Mouse (Mus musculus): ENCODE data around the gene Bcar3.

Gene Bcar3

DNA sequence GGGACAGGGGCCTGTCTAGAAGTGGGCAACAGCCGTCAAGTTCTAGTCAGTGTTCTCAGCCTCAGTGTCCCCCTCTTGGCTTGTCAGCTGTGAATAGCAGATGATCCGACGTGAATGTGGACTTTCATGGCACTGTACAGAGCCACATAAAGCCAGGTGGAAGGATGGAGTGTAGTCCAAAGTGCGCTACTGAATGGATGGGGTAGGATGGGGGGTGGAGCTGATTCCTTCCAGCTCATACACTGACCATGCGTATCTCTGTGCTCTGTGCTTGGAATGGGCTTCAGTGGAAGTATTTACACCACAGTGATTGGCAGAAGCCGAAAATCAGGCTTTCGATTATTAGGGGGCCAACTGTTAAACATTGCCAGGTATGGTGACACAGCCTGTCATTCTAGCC, 45.0 kb downstream of the Bcar3 start:
- no peak for DNase-seq

- no peak for DNase-seq
These were observed 46.5 kb downstream of the Bcar3 start for GRCm38 (mm10) chr3:122340135-122341068.

DNA sequence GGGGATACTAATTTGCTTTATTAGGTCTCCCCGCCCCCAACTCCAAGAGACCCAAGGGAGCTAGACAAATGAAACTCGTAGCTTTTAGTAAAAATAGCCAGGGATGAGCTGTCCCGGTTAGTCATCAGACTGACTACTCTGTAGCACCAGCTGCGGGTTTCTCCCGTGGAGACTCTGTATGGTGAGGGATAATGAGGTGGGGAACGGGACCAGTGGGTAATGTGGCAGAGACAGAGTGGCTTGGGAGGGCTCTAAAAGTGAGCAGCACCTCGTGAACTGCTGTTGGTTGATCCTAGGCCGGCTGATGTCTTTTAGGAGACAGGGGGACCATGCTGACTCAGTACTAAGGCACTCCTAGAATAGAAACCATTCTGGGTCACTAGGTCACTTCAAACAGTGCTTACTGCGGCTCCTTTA, 49.5 kb downstream of the Bcar3 start:
- no peak for DNase-seq

DNA sequence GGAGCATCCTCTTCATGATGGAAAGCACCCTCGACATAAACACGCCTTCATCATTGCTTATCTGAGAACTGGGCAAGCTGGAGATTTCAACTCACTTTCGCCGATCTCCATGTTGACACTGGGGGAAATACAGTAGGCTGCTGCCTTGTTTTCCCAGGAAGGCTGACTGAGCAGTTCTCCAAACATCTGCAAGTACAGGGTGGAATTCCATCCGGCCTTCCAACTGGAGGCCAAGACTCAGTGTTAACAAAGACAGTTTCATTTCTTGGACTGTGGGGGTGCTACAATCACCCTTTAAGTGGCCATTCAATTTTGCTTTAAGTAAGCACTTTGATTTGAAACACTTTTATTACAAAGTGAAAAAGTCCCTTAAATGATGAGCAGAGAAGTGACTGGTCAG, 50.4 kb downstream of the Bcar3 start:
- no peak for DNase-seq

DNA sequence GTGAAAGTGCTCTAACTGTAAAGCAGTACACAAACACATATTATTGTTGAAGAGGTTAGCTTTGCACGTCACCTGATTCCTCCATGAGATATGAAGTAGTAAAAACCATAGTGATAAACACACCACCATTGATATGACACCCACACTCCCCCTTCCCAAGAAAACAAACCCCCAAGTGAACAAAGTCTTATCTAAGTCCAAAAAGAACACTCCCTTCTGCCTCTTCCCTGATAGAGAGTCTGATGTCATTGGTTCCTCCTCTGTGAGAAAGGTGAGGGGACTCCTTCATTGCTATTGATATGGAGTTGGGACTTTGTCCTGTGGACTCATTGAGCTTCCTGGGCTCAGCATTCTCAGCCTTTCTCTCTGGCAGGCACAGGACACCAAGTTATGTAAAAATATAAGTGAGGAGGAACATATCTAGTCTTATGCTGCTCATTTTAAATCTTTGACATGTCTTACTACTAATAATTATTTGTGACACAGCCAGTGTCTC, 52.1 kb downstream of the Bcar3 start:
- no peak for DNase-seq

DNA sequence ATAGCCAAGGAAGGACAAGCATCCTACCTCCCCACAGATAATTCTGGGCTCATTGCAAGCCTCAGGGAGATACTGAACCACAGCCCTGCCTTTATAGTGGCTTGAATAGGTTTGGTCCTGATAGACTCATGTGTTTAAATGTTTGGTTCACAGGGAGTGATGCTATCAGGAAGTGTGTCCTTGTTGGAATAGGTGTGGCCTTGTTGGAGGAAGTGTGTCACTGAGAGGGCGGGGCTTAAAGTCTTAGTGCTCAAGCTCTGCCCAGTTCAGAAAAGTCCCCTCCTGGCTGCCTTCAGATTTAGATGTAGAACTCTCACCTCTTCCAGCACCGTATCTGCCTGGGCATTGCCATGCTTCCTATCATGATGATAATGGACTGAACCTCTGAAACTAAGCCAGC, 52.7 kb downstream of the Bcar3 start:
- DNase-seq, result no peak

DNA sequence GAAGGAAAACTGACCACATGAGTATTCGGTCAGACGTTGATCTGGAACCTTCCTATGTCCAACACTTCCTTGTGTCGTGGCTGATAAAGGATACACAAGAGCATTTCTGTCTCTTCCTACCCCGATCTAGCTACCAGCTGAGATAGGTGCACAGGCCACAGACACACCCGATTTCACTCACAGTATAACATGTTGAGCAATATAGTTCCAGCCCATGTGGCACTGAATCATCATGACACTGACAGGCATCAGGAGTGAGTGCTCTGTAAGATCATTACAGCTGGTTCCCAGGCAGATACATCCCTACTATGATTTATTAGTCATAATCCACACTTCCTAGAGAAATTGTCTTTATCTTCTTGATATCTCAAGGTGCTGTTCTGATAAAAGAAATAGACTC, 54.7 kb downstream of the Bcar3 start:
- no peak for DNase-seq

GRCm38 (mm10) chr3:122352801-122353200, 58.9 kb downstream of the Bcar3 start:
- no peak for DNase-seq

DNA sequence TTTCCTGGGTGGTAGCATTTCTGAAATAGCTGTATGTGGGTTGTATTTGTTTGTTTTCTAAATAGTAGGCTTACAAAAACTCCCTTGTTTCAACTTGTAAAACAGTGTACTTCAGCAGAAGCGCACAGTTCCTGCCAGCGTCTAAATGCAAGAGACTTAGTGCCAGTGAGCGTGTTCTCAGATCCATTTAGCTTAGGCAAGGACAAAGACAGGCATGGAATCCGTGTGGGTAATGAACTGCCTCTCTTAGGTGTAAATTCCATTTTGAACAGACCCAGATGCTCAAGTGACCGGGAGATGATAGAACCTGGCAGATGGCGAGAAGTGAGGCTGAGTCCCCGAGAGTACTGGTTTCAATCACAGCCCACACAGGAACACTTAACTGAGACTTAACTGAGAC, 65.5 kb downstream of the Bcar3 start:
- DNase-seq, result no peak

DNA sequence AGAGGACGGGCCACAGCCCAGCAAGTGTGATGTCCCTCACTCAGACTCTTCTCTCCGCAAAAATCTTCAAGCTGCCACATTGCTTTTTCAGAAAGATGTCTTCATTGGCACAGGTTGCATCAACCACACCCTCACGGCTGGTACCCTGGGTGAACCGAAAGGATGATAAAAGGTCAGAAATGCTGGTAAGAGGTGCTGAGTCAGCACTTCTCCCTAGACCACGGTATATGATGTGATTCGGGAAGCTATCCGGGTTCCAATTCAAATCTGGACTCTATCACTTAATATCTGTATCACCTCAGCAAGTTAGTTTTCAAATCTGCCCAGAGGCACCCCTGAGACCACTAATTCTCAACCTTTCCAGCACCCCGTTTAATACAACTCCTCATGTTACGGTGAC, 66.0 kb downstream of the Bcar3 start:
- DNase-seq, result no peak

DNA sequence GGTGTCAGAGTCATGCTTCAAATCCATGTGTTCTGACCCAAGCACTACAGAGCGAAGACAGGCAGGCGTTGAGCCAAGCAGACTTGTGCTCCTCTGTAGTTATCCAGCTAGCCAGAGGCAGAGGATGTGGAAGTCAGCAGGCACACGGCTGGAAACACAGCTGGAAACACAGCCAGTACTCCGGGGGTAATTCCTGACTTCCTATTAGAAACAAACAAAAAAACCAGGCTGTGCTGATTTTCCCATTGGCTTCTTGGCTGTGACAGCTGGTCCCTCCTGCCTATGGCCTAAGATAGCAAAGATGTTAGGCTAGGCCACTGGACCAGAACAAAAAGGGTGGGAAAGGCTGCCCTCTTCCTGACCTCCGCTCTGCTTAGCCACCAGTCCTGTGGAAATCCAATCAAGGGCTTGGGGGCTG, 66.8 kb downstream of the Bcar3 start:
- DNase-seq, result no peak

DNA sequence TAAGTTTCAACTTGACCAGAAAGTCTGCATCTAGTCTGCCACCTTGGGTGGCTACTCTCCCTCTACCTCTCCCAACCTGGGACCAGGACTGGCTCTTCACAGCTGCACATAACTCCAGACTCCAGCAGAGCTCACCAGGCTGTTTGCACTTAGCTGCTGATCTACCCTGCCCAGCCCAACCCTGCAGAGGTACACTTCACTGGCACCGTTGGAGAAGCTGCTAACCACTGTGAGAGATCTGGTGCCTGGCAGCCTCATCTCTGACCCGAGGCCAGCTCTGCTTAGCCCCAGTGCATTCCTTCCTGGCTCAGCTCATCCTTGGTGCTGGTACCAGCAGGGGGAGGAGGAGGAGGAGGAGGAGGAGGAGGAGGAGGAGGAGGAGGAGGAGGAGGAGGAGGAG, 68.8 kb downstream of the Bcar3 start:
- DNase-seq, result no peak

DNA sequence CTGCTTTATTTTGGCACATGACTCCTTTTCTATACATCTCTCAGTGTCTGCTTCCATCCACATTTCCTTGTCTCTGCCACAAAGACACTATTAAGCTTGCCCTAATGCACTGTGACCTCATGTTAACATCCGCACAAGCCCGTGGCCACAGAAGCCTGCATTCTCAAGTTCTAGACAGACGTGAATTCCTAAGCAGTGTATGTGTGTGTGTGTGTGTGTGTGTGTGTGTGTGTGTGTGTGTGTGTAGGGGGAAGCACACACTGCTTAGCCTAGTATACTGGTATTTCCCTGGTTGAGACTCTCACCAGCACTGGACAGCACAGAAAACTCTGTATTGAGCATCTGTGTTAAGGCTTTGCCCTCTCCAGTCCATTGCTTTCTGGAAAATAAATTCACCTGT, 70.6 kb downstream of the Bcar3 start:
- DNase-seq, result no peak

- no peak for DNase-seq
These were observed 71.4 kb downstream of the Bcar3 start for GRCm38 (mm10) chr3:122365326-122365725.

DNA sequence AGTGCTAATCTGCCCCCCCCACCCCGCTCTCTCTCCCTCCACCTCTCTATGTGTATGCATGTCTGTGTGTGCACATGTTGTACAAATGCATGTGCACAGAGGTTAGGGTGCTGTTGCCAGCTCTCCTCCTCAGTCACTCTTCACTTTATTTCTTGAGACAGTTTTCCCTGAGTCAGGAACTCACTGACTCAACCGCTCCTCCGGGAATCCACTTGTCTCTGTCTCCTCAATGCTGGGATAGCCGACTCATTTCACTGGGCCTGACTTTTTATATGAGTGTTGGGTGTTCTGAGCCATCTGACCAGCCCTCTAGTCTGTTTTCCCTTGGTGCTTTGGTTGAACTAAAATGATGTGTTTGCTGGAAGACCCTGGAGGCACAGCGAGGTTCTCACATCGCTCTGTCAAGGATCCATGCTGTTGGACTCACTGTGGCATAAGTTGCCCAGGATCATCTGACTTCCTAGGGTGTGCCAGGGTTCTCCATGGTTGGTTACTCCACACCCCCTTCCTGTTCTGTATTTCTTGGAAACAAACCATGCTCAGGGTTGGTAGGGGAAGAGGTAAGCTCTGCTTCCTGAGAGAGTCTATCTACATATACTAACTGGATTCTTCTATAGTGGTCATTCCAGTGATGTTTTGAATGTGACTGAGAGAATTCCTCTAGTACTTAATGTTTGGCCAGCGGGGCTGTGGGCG, 77.9 kb downstream of the Bcar3 start:
- DNase-seq, result no peak

DNA sequence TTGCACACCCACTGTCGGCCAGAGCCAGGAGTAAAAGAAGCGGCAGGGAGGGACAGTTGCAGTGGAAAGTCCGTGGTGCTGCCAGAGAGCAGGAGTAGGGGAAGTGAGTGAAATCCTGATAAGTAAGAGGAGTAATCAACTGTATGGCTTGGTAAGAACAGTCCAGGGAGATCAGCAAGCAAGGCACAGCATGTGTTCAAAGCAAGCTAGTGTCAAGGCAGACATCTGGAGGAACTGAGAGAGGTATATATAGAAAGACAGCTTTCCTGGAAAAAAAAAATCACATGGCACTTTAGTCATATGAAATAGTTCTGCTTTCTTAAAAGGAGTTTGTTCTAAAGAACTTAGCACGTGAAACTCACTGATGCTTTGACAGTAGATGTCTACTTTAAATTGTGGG, 78.7 kb downstream of the Bcar3 start:
- no peak for DNase-seq

- no peak for DNase-seq
These were observed 82.1 kb downstream of the Bcar3 start for GRCm38 (mm10) chr3:122376011-122376410.

DNA sequence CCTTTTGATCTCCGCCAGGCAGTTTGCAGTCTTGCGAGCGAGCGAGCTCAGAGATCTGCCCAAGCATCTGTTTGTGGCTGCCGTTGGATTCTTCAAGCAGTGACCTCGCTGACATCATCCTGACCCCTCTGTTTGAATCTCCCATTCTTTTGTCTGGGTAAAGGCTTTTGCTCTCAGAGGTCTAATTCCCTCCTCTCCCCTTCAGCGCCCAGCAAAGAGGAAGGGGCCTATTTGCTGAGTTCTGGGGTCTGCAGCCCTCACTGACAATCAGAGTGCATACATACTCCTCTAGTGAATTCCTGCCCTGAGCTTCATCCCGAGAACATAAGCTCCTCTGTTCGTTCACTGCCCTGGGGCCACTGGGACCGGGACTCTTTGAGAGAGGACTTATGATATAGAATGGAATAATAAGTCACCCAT, 82.5 kb downstream of the Bcar3 start:
- no peak for DNase-seq

GRCm38 (mm10) chr3:122376841-122377464, 83.0 kb downstream of the Bcar3 start:
- no peak for DNase-seq

DNA sequence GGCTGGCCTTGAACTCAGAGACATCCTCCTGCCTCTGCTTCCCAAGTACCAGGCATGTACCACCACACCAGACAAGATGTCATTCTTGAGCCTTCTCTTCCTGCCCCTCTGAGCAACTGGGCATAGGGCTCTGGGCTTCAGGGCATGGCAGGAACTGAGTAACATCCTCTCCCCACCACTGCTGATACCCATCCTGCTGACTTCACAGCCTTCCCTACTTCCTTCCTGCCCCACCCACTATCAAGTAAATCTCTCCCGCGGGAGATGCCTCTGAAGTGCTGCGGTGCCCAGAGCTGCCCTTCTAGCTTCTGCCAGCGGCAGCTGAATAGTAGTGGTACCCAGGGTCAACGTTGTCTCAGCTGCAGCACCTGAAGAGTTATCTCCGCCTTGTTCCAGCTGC, 84.7 kb downstream of the Bcar3 start:
- DNase-seq, result no peak

GRCm38 (mm10) chr3:122380776-122381175, 86.8 kb downstream of the Bcar3 start:
- DNase-seq, result no peak

- no peak for DNase-seq
These were observed 87.7 kb downstream of the Bcar3 start for GRCm38 (mm10) chr3:122381591-122381990.

GRCm38 (mm10) chr3:122386444-122386843, 92.5 kb downstream of the Bcar3 start:
- no peak for DNase-seq

DNA sequence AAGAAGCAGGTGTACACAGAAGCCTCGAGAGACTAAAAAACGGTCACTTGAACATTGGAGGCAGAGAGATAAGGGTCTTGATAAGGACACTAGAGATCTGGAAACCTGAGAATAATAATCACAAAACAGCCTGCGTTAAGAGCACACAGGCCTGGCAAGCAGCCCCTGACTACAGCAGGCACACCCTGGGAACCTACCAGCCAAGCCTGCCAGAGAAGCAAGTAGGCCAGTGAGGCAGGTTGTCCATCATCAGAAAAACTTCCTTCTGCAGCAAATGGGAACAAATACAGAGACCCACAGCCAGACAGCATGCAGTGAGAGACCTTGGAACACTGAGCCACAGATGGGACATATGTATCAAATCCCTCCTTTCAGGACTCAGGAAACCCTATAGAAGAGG, 93.8 kb downstream of the Bcar3 start:
- no peak for DNase-seq
